Mouse (Mus musculus): ENCODE measurements around the gene Hoxc9. TPM values are rescaled to one million over a fixed set of nuclear protein-coding genes. Genes with fewer than 3 reads are reported as not detected.

Gene Hoxc9
- polyA plus RNA-seq, 1 experiment from 2014 or later: 0.49 TPM

DNA sequence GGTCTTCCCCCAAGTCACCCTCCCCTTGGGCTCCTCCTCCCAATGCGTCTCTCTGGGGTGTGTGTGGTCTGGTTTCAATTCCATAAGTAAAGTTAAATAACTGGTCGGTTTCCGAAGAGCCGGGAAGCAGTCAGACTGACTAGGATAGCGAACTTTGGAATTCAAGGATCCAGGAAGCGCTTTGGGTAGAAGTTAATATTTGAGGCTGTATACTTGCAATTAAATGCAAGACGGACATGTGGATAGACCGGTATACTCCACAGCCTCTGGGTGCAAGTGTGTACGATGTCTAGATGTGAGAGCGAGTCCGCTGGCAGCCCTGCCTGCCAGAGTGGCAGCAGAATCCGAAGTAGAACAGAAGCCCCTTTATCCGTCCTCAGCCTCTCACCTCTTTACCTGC, 13.7 kb upstream of the Hoxc9 start:
- H3K4me1 ChIP-seq: no peaks in the 10 kb centered on the region; the same call in 1 of the 2 replicates
- WGBS: 2% methylated on average over 13 of the region's 13 CpGs

DNA sequence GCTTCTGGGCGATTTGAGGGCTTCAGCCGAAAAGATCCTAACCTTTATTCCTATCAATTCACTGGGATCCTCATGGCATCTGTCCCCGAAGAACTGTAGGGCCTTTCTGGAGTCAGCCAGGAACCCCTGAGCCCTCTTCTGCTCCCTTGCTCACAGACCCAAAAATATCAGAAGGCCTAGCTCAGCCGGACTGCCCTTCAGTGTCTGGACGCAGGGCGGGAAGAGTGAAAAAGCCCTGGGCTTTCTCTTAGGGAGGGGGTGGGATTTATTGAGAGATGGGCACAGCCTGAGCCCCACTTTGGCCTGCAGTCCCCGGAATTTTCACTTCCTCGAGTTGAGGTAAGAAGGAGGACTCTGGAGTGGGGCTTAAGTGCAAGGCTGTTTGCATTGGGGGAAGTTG, 13.0 kb upstream of the Hoxc9 start:
- no peaks in the 10 kb centered on the region; the same call in 1 of the 2 replicates for H3K4me1 ChIP-seq
- 1% methylated on average over 8 of the region's 8 CpGs for WGBS
- H3K27ac ChIP-seq: no peak overlapping the region
- H3K4me3 ChIP-seq: no peak overlapping the region
- H3K36me3 ChIP-seq: no peaks in the 10 kb centered on the region
- no peaks in the 10 kb centered on the region for H3K9me3 ChIP-seq
- no peak for DNase-seq (ENCODE audit: low spot score)
- H3K27me3 ChIP-seq (ENCODE audit: insufficient read depth, poor library complexity, severe bottlenecking): peaks cover 100% of the 10 kb centered on the region

More for the DNA sequence above, 13.7 kb upstream of the Hoxc9 start:
- Histone ChIP-seq H3K27ac (no peak overlapping the region), H3K9me3 (no peaks in the 10 kb centered on the region), H3K36me3 (no peaks in the 10 kb centered on the region), H3K4me3 (no peak overlapping the region), H3K27me3 (ENCODE audit: insufficient read depth, poor library complexity, severe bottlenecking) (peaks cover 100% of the 10 kb centered on the region)
- no peak for DNase-seq (ENCODE audit: low spot score)

DNA sequence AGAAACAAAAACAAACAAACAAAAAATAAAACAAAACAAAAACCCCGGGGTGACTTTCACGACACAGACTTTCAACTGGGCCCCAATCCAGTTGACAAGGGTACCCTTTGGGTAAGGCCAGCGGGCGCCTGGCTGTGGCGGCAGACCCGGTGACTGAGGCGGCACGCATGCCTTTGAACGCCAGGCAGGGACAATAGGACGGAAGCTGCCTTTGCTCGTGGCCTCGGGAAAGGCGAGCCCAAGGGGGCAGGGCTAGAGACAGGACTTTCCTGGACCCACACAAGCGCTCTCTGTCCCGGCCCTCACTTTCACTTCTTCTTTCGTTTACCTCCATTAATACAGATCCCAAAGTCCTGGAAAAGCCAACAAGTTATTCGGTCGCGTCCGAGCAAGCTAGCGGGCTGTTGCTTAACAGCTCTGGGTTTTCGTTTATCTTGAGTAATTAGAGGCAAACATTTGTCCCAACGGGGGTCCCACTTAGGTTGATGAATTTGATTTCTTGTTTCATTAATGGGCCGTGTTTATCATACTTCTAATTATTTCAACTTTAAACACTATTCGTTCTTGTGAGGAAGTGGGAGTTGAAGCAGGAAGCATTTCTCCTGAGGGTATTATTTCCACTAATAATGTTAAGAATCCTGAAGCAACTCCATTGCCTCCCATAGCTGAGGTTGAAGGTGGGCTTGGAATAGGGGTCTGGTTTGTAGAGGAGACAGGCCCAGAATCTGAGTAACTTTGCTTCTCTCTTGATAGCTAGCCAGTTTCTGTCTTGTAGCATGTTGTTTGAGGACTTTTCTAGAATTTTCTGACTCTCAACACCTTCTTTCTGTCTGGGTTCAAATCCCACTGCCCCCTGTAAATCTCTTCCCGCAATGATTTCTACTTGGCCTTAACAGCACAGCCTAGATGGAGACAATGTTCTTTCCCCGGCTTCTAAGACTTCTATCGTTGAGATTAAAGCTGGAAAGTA, 12.3 kb upstream of the Hoxc9 start:
- no peak for DNase-seq (ENCODE audit: low spot score)
- Histone ChIP-seq H3K27me3 (ENCODE audit: insufficient read depth, poor library complexity, severe bottlenecking) (peaks cover 100% of the 10 kb centered on the region), H3K4me3 (no peak overlapping the region), H3K36me3 (no peaks in the 10 kb centered on the region), H3K9me3 (no peaks in the 10 kb centered on the region), H3K4me1 (no peaks in the 10 kb centered on the region; the same call in 1 of the 2 replicates), H3K27ac (no peak overlapping the region)
- 1% methylated on average over 28 of the region's 28 CpGs for WGBS

DNA sequence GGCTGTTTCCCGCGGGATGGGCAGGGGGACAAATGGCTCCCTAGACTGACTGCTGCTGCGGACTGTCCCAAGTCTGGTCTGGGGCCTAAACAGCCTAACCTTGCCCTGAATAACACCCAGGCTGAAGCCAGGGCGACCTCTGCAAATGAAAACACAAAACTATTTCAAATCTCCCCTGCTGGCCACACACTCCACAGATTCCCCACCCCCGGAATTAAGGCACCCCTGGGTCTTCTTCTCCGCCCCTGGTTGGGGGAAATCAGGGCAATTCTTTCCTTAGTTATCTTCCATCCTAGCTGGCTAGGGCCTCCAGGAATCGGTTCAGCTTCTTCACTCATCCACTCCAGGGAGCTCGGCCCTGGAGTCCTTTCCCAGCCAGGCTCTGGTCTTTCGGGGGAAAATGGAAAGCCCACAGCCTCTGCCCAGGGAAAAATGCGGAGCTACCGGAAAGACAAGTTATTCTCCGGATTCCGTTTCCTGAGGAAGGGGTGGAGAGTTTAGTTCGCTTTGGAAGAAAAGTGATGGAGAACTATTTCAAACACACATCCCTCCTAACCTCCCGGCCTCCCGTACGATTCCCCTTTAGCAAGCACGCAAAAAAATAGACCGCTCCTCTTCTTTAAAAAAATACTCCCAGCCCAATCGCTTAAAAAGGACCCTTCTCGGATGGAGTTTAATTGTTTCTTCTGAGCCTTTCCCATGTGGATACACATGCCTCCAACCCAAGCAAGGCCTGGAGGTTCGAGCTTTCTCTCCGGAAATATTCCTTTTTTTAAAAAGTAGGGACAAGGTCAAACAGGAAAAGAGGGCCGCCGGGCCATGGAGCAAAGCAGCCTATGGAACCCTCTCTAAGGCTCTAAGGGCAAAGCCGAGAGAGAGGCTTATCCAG, 11.0 kb upstream of the Hoxc9 start:
- WGBS: 3% methylated on average over 26 of the region's 26 CpGs
- Histone ChIP-seq H3K4me3 (no peak overlapping the region), H3K27ac (no peak overlapping the region), H3K4me1 (no peaks in the 10 kb centered on the region; the same call in 1 of the 2 replicates), H3K36me3 (no peaks in the 10 kb centered on the region), H3K9me3 (no peaks in the 10 kb centered on the region), H3K27me3 (ENCODE audit: insufficient read depth, poor library complexity, severe bottlenecking) (peaks cover 100% of the 10 kb centered on the region)
- no peak for DNase-seq (ENCODE audit: low spot score)

DNA sequence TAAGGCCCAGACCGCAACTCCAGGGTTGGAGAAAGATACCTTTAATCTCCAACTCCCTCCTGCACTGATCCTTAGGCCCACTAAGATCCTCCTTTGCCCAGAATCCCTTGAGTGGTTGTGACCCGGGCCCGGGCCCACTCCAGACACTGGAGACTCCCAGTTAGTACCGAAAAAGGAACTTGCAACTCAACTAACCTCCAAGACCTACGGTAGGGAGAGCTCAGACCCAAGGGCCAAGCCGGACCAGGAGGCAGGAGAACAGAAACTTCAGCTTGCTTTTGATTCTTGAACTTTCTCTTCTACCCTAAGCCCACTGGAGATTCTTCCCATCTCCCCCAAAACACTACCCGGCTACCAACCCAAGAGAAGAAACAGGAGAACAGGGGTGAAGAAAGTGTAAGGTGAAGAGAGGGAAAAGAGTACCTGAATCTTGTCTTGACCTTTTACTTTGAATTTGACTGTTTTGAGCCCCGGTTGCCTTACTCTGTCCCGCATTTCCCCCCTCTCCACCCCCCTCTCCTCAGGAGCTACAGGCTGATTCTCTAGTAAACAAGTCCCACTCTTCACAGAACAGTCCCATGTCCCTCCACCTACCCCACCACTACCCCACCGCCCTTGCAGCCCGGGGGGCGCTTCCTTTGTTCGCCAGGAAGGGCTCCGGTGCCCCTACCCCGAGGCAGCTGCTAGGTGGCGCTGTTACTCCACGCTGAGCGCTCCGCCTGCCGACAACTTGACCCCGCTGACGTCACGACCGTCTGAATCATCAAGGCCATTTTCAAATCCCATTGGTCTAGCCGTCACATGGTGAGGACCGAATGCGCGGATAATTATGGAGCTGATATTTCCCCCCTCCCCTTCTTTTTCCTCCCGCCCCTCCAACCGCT, 10.1 kb upstream of the Hoxc9 start:
- WGBS: 2% methylated on average over 30 of the region's 30 CpGs

DNA sequence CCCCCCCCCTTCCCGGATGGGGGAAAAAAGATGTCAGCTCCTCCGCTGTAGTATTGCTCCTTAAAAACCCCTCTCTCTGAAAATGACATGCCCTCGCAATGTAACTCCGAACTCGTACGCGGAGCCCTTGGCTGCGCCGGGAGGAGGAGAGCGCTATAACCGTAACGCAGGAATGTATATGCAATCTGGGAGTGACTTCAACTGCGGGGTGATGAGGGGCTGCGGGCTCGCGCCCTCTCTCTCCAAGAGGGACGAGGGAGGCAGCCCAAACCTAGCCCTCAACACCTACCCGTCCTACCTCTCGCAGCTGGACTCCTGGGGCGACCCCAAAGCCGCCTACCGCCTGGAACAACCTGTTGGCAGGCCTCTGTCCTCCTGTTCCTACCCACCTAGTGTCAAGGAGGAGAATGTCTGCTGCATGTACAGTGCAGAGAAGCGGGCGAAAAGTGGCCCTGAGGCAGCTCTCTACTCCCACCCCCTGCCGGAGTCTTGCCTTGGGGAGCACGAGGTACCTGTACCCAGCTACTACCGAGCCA, 9.4 kb upstream of the Hoxc9 start, which contains the start of gene Hoxc10:
Gene Hoxc10 (plus strand): TSS at position 21 of the 536 bp plus-strand sequence.
- Histone ChIP-seq H3K36me3 (no peaks in the 10 kb centered on the region), H3K9me3 (no peaks in the 10 kb centered on the region), H3K4me1 (no peaks in the 10 kb centered on the region; the same call in 1 of the 2 replicates), H3K27me3 (ENCODE audit: insufficient read depth, poor library complexity, severe bottlenecking) (peaks cover 100% of the 10 kb centered on the region), H3K4me3 (peak within 1 kb of the TSS; percentile 43), H3K27ac (no peak within 1 kb of the TSS)
- 3% methylated on average over 27 of the region's 27 CpGs for WGBS
- DNase-seq (ENCODE audit: low spot score): no peak

More for the DNA sequence above, 10.1 kb upstream of the Hoxc9 start:
- no peak for DNase-seq (ENCODE audit: low spot score)
- Histone ChIP-seq H3K4me1 (no peaks in the 10 kb centered on the region; the same call in 1 of the 2 replicates), H3K27me3 (ENCODE audit: insufficient read depth, poor library complexity, severe bottlenecking) (peaks cover 100% of the 10 kb centered on the region), H3K36me3 (no peaks in the 10 kb centered on the region), H3K27ac (no peak overlapping the region), H3K4me3 (peak overlapping the region; percentile 43), H3K9me3 (no peaks in the 10 kb centered on the region)

DNA sequence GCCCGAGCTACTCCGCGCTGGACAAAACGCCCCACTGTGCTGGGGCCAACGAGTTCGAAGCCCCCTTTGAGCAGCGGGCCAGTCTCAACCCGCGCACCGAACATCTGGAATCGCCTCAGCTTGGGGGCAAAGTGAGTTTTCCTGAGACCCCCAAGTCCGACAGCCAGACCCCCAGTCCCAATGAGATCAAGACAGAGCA, 9.0 kb upstream of the Hoxc9 start, which contains the start of gene Hoxc5:
Gene Hoxc5 (plus strand): TSS at position 132 of the 199 bp plus-strand sequence.
- peak within 1 kb of the TSS; percentile 43 for H3K4me3 ChIP-seq
- DNase-seq (ENCODE audit: low spot score): no peak
- no peaks in the 10 kb centered on the region for H3K9me3 ChIP-seq
- H3K27ac ChIP-seq: no peak within 1 kb of the TSS
- 7% methylated on average over 12 of the region's 12 CpGs for WGBS
- H3K27me3 ChIP-seq (ENCODE audit: insufficient read depth, poor library complexity, severe bottlenecking): peaks cover 100% of the 10 kb centered on the region
- H3K36me3 ChIP-seq: no peaks in the 10 kb centered on the region
- no peaks in the 10 kb centered on the region; the same call in 1 of the 2 replicates for H3K4me1 ChIP-seq

DNA sequence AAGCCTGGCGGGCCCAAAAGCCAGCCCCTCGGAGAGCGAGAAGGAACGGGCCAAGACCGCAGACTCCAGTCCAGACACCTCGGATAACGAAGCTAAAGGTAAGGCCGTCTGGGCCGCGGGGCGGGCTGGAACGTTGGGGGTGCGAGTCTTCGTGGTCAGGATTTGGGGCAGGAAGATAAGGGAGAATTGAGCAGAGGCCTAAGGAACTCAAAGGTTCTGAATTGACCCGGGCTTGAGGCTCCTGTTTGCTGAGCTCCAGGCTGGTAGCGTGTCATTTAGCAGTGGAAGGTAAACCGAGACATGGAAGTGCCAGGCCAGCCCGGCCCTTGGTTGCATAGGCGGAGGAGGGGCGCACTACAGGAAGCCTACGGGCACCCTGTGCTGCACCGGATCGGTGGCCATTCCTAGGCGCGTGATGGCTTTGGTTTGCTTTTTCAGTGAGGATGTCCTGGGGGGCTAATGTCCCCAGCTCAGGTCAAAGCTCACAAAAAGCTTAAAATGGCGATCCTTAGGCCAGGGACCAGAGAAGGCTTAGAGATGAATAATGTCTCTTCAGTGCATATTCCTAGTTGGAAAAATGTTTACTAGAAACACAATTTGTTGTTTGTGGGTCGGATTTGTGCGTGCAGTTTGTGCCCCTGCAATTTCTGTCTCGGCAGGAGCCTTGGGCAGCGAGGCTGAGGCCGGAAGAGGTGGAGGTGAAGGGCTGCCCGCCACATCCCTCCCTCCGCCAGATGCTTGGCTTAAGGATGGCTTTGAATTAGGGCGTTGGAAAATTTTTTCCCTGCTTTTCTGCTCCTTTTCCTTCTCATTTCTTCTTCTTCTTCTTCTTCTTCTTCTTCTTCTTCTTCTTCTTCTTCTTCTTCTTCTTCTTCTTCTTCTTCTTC, 8.5 kb upstream of the Hoxc9 start:
- DNase-seq (ENCODE audit: low spot score): no peak
- H3K4me3 ChIP-seq: no peak overlapping the region
- no peaks in the 10 kb centered on the region for H3K36me3 ChIP-seq
- H3K27me3 ChIP-seq (ENCODE audit: insufficient read depth, poor library complexity, severe bottlenecking): peaks cover 100% of the 10 kb centered on the region
- 1% methylated on average over 34 of the region's 34 CpGs for WGBS
- H3K4me1 ChIP-seq: no peaks in the 10 kb centered on the region; the same call in 1 of the 2 replicates
- H3K27ac ChIP-seq: no peak overlapping the region
- H3K9me3 ChIP-seq: no peaks in the 10 kb centered on the region

DNA sequence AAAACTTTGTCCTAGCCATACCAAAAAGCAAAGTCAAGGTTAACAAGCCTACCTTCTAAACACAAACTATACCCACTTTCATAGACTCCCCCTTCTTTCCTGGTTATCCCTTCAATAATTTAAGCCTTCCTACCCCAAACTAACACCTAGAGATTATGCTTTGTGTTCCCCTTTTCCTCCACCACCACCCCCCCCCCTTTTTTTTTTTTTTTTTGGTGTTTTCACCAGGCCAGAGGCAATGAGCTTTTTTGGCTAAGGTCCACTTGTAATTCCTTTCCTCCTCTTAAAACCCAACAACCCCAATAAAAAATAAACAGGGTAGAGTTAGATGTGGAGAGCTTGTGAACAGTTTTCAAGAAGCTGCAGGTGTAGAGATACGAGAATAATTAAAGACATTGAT, 6.9 kb upstream of the Hoxc9 start:
- H3K4me1 ChIP-seq: no peaks in the 10 kb centered on the region; the same call in 1 of the 2 replicates
- no peak overlapping the region for H3K27ac ChIP-seq
- no peak overlapping the region for H3K4me3 ChIP-seq
- H3K27me3 ChIP-seq (ENCODE audit: insufficient read depth, poor library complexity, severe bottlenecking): peaks cover 100% of the 10 kb centered on the region
- DNase-seq (ENCODE audit: low spot score): no peak
- H3K9me3 ChIP-seq: no peaks in the 10 kb centered on the region
- WGBS: 24% methylated on average over 1 of the region's 1 CpGs
- no peaks in the 10 kb centered on the region for H3K36me3 ChIP-seq

DNA sequence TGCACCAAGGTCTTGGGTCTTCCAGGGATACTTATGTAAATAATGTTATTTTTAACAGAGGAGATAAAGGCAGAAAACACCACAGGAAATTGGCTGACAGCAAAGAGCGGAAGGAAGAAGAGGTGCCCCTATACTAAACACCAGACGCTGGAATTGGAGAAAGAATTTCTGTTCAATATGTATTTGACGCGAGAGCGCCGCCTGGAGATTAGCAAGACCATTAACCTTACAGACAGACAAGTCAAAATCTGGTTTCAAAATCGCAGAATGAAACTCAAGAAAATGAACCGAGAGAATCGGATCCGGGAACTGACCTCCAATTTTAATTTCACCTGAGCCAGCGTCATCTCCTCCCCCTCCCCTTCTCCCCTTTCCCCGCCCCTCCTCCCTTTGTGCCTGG, 5.5 kb upstream of the Hoxc9 start:
- no peaks in the 10 kb centered on the region for H3K36me3 ChIP-seq
- no peaks in the 10 kb centered on the region for H3K9me3 ChIP-seq
- WGBS: 2% methylated on average over 12 of the region's 12 CpGs
- no peak overlapping the region for H3K27ac ChIP-seq
- DNase-seq (ENCODE audit: low spot score): no peak
- H3K4me3 ChIP-seq: no peak overlapping the region
- H3K4me1 ChIP-seq: no peaks in the 10 kb centered on the region; the same call in 1 of the 2 replicates
- peaks cover 100% of the 10 kb centered on the region for H3K27me3 ChIP-seq (ENCODE audit: insufficient read depth, poor library complexity, severe bottlenecking)

DNA sequence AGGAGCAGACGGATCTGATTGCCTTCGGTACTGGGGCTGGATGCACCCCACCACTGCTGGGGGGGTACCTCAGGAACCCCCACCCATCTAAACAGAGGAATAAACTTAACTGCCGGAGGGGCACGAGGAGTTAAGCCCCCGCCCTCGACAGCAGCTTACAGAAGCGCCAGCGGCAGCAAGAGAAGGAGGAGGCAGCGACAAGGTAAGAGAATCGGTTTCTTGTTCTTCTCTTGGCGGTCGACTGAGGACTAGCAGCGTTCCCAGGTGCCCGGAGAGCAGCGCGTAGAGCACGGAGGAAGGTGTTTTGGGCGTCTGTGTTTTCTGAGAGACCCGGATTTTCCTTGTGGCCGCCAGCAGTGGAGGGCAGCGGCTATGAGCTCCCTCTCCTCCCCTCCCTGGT, 4.0 kb upstream of the Hoxc9 start:
- Histone ChIP-seq H3K9me3 (no peaks in the 10 kb centered on the region), H3K4me1 (peaks cover 6% of the 10 kb centered on the region), H3K27ac (no peak overlapping the region), H3K36me3 (no peaks in the 10 kb centered on the region), H3K4me3 (no peak overlapping the region), H3K27me3 (ENCODE audit: insufficient read depth, poor library complexity, severe bottlenecking) (peaks cover 100% of the 10 kb centered on the region)
- 1% methylated on average over 21 of the region's 21 CpGs for WGBS
- DNase-seq (ENCODE audit: low spot score): no peak

All from heart, embryonic 10.5 days (tissue).